Mouse (Mus musculus) cerebellum, adult 9-11 months (tissue): ENCODE results near the gene Fth1.

Source experiments
- DNase-seq: peaks from one replicate; pipeline ENCODE4 v3.0.0; 2022

The Fth1 gene

DNA sequence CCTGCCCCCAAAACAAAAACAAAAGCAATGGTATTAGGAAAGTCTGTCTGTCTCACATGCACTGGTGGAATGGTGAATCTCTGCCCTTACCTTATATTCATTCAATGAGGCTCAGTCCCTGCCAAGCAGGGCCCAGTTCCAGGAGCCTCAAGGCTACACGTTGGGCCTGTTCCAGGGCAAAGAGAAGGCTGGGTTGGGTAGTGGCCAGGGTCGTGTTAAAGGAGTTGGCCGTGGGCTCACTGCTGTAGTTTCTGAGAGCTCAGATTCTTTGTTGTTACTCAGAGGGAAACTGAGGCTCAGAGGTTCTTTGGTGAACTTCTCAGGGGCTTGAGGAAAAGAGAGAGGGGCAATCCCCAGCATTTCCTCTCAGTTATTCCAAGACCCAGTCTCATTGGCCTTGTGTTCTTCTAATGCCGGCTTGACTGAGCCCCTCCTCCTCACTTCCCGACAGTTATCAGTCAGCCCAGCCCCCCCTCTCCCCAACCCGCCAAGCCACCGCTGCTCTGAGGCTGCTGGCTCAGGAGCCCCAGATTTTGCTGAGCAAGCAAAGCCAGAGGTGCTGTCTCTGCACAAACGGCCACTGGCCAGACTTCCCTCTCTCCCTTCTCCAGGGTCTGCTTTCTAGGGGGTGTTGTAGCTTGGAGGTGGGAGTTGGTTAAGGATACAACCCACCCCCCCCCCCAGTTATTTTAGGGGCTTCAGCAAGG lies 44.9 kb downstream of the Fth1 start:
- no peak for DNase-seq

DNA sequence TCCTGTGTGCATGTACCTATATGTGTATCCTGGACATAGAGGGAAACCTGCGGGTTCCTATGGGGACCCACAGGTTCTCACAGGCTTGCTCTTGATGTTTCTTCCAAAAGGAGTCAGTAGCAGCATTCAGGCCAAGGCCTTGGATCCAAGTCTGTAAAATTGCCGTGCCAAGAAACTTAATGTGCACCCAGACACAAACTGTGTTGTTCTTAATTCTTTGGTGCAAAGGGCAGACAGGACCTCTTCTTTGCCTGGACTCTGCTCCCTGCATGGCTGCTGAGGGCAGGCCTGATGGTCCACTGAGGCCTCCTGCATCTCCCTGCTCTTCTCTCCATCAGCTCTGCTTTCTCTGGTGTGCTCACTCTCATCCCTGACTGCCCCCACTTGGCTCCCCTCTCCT lies 49.3 kb downstream of the Fth1 start:
- DNase-seq, result no peak

DNA sequence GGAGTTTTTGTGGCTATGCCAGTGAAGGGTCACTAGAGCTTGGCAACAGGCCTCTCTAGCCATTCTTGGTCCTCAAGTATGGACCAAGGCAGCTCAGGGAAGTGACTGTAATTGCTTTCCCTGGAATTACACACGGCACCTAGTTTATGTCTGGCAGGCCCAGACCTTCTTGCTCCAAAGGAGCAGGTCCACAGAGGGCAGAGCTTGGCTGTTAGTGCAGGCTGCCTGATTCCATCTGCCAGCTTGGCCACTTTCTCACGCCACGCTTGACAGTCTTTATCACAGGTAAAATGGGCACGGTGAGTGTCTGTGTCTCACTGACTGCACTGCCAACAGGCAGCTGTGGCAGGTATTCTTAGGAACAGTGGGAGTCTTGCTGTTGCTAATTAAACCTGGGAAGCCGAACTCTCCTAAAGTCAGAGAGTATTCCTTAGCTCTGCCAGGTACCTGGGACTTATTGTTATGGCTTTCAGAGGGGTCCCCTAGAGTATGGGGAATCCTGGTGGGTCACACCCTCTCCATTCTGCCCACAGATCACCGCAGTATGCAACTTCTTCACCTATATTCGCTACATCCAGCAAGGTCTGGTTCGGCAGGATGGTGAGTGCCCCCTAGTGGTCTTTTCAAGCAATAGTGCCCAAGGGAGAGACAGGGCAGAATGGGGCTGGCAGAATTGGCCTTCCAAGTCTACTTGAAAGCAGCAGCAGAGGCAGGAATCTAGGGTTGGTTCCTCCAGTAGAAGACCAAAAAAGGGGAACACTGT lies 53.0 kb downstream of the Fth1 start:
- DNase-seq, result peak; percentile 70

DNA sequence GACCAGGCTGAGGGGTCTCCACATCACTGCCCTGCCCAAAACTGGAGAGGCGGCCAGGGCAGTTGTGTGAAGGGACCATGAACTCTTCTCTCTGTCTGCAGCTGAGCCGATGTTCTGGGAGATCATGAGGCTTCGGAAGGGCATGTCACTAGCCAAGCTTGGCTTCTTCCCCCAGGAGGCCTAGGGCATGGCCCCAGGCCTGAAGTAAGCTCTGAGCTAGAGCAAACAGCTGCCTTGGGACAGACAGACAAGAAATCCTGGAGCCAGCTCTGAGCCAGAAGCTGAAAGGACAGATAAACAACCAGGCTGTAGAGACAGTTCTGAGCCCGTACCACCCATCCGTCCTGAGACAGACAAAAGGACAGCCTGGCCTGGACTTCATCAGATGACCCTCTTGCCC lies 54.0 kb downstream of the Fth1 start:
- no peak for DNase-seq
